Comparison of ENCODE assay signal across 8 mouse cellular contexts in genomic region chr3:89419571-89419970, GRCm38 (mm10). TPM values are rescaled to one million over a fixed set of nuclear protein-coding genes. Genes with fewer than 3 reads are reported as not detected.
DNase-seq lines count a peak whose midpoint lies in the region; ATAC-seq and TF ChIP-seq lines count a peak whose summit lies in the region.

No protein-coding gene starts in this region.

- H3K9ac ChIP-seq in forebrain, embryonic 11.5 days (ENCODE audit: low read length): peak overlapping the region; percentile 67
- H3K9ac ChIP-seq in hindbrain, embryonic 11.5 days (ENCODE audit: low read depth, low read length): peak overlapping the region; percentile 61
- peak overlapping the region; percentile 51 for H3K9ac ChIP-seq in limb, embryonic 14.5 days (ENCODE audit: low read depth, low read length, severe bottlenecking)
- H3K9ac ChIP-seq in midbrain, embryonic 16.5 days (ENCODE audit: low read depth, low read length): peak overlapping the region; percentile 8

- H3K36me3 ChIP-seq in spleen, adult 2 months (ENCODE audit: control insufficient read depth, insufficient read depth, low read length): peaks cover 11% of the 10 kb centered on the region
- peaks cover 12% of the 10 kb centered on the region for H3K36me3 ChIP-seq in forebrain, embryonic 11.5 days (ENCODE audit: control insufficient read depth, insufficient read depth, low read length)
- H3K36me3 ChIP-seq in hindbrain, embryonic 11.5 days (ENCODE audit: control insufficient read depth, insufficient read depth, low read length): 0 out of 2 replicates have a peak, but pooled peaks cover 3% of the 10 kb centered on the region
- H3K36me3 ChIP-seq in limb, embryonic 14.5 days (ENCODE audit: control insufficient read depth, insufficient read depth, low read length): peaks cover 37% of the 10 kb centered on the region
- peaks cover 4% of the 10 kb centered on the region; the same call in 1 of the 2 replicates for H3K36me3 ChIP-seq in midbrain, embryonic 16.5 days (ENCODE audit: control insufficient read depth, insufficient read depth, low read length)

- H3K4me2 ChIP-seq in forebrain, embryonic 11.5 days (ENCODE audit: low read depth, low read length, severe bottlenecking): peak overlapping the region; percentile 92
- H3K4me2 ChIP-seq in hindbrain, embryonic 11.5 days (replicated peaks; ENCODE audit: low read depth, low read length): peak overlapping the region; percentile 87
- peak overlapping the region; percentile 66 for H3K4me2 ChIP-seq in limb, embryonic 14.5 days (replicated peaks; ENCODE audit: low read depth, low read length, severe bottlenecking)
- peak overlapping the region; percentile 93 for H3K4me2 ChIP-seq in midbrain, embryonic 16.5 days (ENCODE audit: low read length)

- H3K4me1 ChIP-seq in spleen, adult 2 months (ENCODE audit: control insufficient read depth, insufficient read depth, insufficient read length): peaks cover 9% of the 10 kb centered on the region; the same call in 1 of the 2 replicates
- peaks cover 24% of the 10 kb centered on the region for H3K4me1 ChIP-seq in forebrain, embryonic 11.5 days (replicated peaks; ENCODE audit: control insufficient read depth, insufficient read depth, low read length)
- peaks cover 9% of the 10 kb centered on the region; the same call in 1 of the 2 replicates for H3K4me1 ChIP-seq in hindbrain, embryonic 11.5 days (replicated peaks; ENCODE audit: control insufficient read depth, insufficient read depth, low read length)
- peaks cover 31% of the 10 kb centered on the region for H3K4me1 ChIP-seq in limb, embryonic 14.5 days (ENCODE audit: control insufficient read depth, insufficient read depth, low read length)
- H3K4me1 ChIP-seq in midbrain, embryonic 16.5 days (ENCODE audit: control insufficient read depth, insufficient read depth, low read length): peaks cover 19% of the 10 kb centered on the region

- no peak for ATAC-seq in forebrain, embryonic 11.5 days (replicated peaks; ENCODE audit: low FRiP score)
- ATAC-seq in hindbrain, embryonic 11.5 days (ENCODE audit: low FRiP score): no peak
- ATAC-seq in limb, embryonic 14.5 days (ENCODE audit: low FRiP score, low read depth): no peak
- ATAC-seq in midbrain, embryonic 16.5 days: no peak

- H3K27me3 ChIP-seq in spleen, adult 2 months (ENCODE audit: control insufficient read depth, insufficient read depth, low read length): no peaks in the 10 kb centered on the region
- no peaks in the 10 kb centered on the region for H3K27me3 ChIP-seq in forebrain, embryonic 11.5 days (ENCODE audit: control insufficient read depth, insufficient read depth, low read length)
- no peaks in the 10 kb centered on the region for H3K27me3 ChIP-seq in hindbrain, embryonic 11.5 days (ENCODE audit: control insufficient read depth, insufficient read depth, low read length)
- H3K27me3 ChIP-seq in limb, embryonic 14.5 days (ENCODE audit: control insufficient read depth, insufficient read depth, low read length): no peaks in the 10 kb centered on the region
- H3K27me3 ChIP-seq in midbrain, embryonic 16.5 days (ENCODE audit: control insufficient read depth, insufficient read depth, low read depth, low read length): no peaks in the 10 kb centered on the region

- H3K4me3 ChIP-seq in spleen, adult 2 months (ENCODE audit: extremely low read depth, insufficient read depth, insufficient read length): peak overlapping the region; percentile 74; the same call in 1 of the 2 replicates
- peak overlapping the region; percentile 57 for H3K4me3 ChIP-seq in forebrain, embryonic 11.5 days (ENCODE audit: low read depth, low read length)
- H3K4me3 ChIP-seq in hindbrain, embryonic 11.5 days (ENCODE audit: low read depth, low read length): peak overlapping the region; percentile 61
- H3K4me3 ChIP-seq in limb, embryonic 14.5 days (replicated peaks; ENCODE audit: low read length): peak overlapping the region; percentile 61
- peak overlapping the region; percentile 63 for H3K4me3 ChIP-seq in midbrain, embryonic 16.5 days (ENCODE audit: low read depth, low read length)

- peak overlapping the region; percentile 75 for H3K27ac ChIP-seq in spleen, adult 2 months (ENCODE audit: insufficient read depth, low read length)
- H3K27ac ChIP-seq in forebrain, embryonic 11.5 days (ENCODE audit: low read depth, low read length): peak overlapping the region; percentile 85
- peak overlapping the region; percentile 85 for H3K27ac ChIP-seq in hindbrain, embryonic 11.5 days (ENCODE audit: low read depth, low read length)
- peak overlapping the region; percentile 90 for H3K27ac ChIP-seq in limb, embryonic 14.5 days (replicated peaks; ENCODE audit: low read depth, low read length)
- peak overlapping the region; percentile 74 for H3K27ac ChIP-seq in midbrain, embryonic 16.5 days (ENCODE audit: low read length)

- TF ChIP-seq POLR2A in spleen, adult 2 months (IDR thresholded peaks at IDR 0.05; ENCODE audit: low read depth, low read length): no peak
- no peak for TF ChIP-seq POLR2A in limb, embryonic 14.5 days (IDR thresholded peaks at IDR 0.05; ENCODE audit: borderline replicate concordance, extremely low read depth, insufficient read depth, insufficient read length)

- no peaks in the 10 kb centered on the region for H3K9me3 ChIP-seq in forebrain, embryonic 11.5 days (ENCODE audit: control insufficient read depth, low read length)
- H3K9me3 ChIP-seq in hindbrain, embryonic 11.5 days (ENCODE audit: control insufficient read depth, low read length): no peaks in the 10 kb centered on the region
- no peaks in the 10 kb centered on the region for H3K9me3 ChIP-seq in limb, embryonic 14.5 days (ENCODE audit: control insufficient read depth, low read length)
- no peaks in the 10 kb centered on the region for H3K9me3 ChIP-seq in midbrain, embryonic 16.5 days (replicated peaks; ENCODE audit: control insufficient read depth, low read length, poor library complexity, severe bottlenecking)

- no peak for DNase-seq in spleen, adult 2 months (ENCODE audit: low read depth in 1 of 2, low spot score in 2 of 2)
- DNase-seq in spleen, postnatal 4 days (ENCODE audit: low spot score in 2 of 2): no peak
- DNase-seq in forebrain, embryonic 11.5 days (ENCODE audit: low spot score): no peak
- peak; percentile 31 for DNase-seq in hindbrain, embryonic 11.5 days (ENCODE audit: low spot score)
- DNase-seq in limb, embryonic 14.5 days (ENCODE audit: low spot score): peak; percentile 81
- DNase-seq in right cerebral cortex, postnatal 10 days (ENCODE audit: low spot score in 2 of 2): no peak
- DNase-seq in frontal cortex, postnatal 14 days (ENCODE audit: low spot score in 2 of 2): no peak

- 32% methylated on average over 9 of the region's 9 CpGs for WGBS in spleen, adult 2 months
- WGBS in forebrain, embryonic 11.5 days: 5% methylated on average over 9 of the region's 9 CpGs
- 3% methylated on average over 9 of the region's 9 CpGs for WGBS in hindbrain, embryonic 11.5 days
- under 1% methylated on average over 9 of the region's 9 CpGs for WGBS in limb, embryonic 14.5 days
- WGBS in midbrain, embryonic 16.5 days: 5% methylated on average over 9 of the region's 9 CpGs

- no peak for TF ChIP-seq CTCF in spleen, adult 2 months (IDR thresholded peaks at IDR 0.05; ENCODE audit: extremely low read depth, insufficient read depth, insufficient read length, insufficient replicate concordance)

RNA-seq across cellular contexts. Expression of gene Shc1, which starts 1.3 kb away (rescaled TPM):
- polyA plus RNA-seq in spleen, adult 2 months (2012; rRNA removed): 49.0 and 54.8 TPM in 2 replicates
- 30.9 and 31.6 TPM in 2 replicates for polyA plus RNA-seq in forebrain, embryonic 11.5 days (2014; fragmentation: Nextera tagmentation; extraction: Ambion mirVana)
- polyA plus RNA-seq in hindbrain, embryonic 11.5 days (2014; fragmentation: Nextera tagmentation; extraction: Ambion mirVana): 32.2 and 37.0 TPM in 2 replicates
- 134 and 166 TPM in 2 replicates for polyA plus RNA-seq in limb, embryonic 14.5 days (2012; rRNA removed)
- polyA plus RNA-seq in limb, embryonic 14.5 days (2014; fragmentation: Nextera tagmentation; extraction: Ambion mirVana): 72.5 and 80.0 TPM in 2 replicates
- polyA plus RNA-seq in midbrain, embryonic 16.5 days (2015; fragmentation: Nextera tagmentation; extraction: Ambion mirVana): 13.2 and 14.9 TPM in 2 replicates

RNA-seq across cellular contexts. Expression of gene Cks1b, which starts 1.4 kb away (rescaled TPM):
- 20.6 and 21.3 TPM in 2 replicates for polyA plus RNA-seq in spleen, adult 2 months (2012; rRNA removed)
- 491 and 495 TPM in 2 replicates for polyA plus RNA-seq in forebrain, embryonic 11.5 days (2014; fragmentation: Nextera tagmentation; extraction: Ambion mirVana)
- 411 and 414 TPM in 2 replicates for polyA plus RNA-seq in hindbrain, embryonic 11.5 days (2014; fragmentation: Nextera tagmentation; extraction: Ambion mirVana)
- polyA plus RNA-seq in limb, embryonic 14.5 days (2012; rRNA removed): 247 and 268 TPM in 2 replicates
- 473 and 476 TPM in 2 replicates for polyA plus RNA-seq in limb, embryonic 14.5 days (2014; fragmentation: Nextera tagmentation; extraction: Ambion mirVana)
- polyA plus RNA-seq in midbrain, embryonic 16.5 days (2015; fragmentation: Nextera tagmentation; extraction: Ambion mirVana): 77.1 and 86.2 TPM in 2 replicates

RNA-seq across cellular contexts. Expression of gene Flad1, which starts 7.9 kb away (rescaled TPM):
- polyA plus RNA-seq in spleen, adult 2 months (2012; rRNA removed): 39.1 and 43.9 TPM in 2 replicates
- polyA plus RNA-seq in forebrain, embryonic 11.5 days (2014; fragmentation: Nextera tagmentation; extraction: Ambion mirVana): 28.5 and 31.9 TPM in 2 replicates
- 26.2 and 26.5 TPM in 2 replicates for polyA plus RNA-seq in hindbrain, embryonic 11.5 days (2014; fragmentation: Nextera tagmentation; extraction: Ambion mirVana)
- 32.8 and 36.0 TPM in 2 replicates for polyA plus RNA-seq in limb, embryonic 14.5 days (2012; rRNA removed)
- polyA plus RNA-seq in limb, embryonic 14.5 days (2014; fragmentation: Nextera tagmentation; extraction: Ambion mirVana): 26.8 and 27.1 TPM in 2 replicates
- 35.4 and 39.1 TPM in 2 replicates for polyA plus RNA-seq in midbrain, embryonic 16.5 days (2015; fragmentation: Nextera tagmentation; extraction: Ambion mirVana)

RNA-seq across cellular contexts. Expression of gene Pygo2, which starts 10.4 kb away (rescaled TPM):
- polyA plus RNA-seq in spleen, adult 2 months (2012; rRNA removed): 58.2 and 111 TPM in 2 replicates
- 53.9 and 60.6 TPM in 2 replicates for polyA plus RNA-seq in forebrain, embryonic 11.5 days (2014; fragmentation: Nextera tagmentation; extraction: Ambion mirVana)
- 45.0 and 54.5 TPM in 2 replicates for polyA plus RNA-seq in hindbrain, embryonic 11.5 days (2014; fragmentation: Nextera tagmentation; extraction: Ambion mirVana)
- polyA plus RNA-seq in limb, embryonic 14.5 days (2012; rRNA removed): 83.4 and 121 TPM in 2 replicates
- polyA plus RNA-seq in limb, embryonic 14.5 days (2014; fragmentation: Nextera tagmentation; extraction: Ambion mirVana): 58.3 and 65.3 TPM in 2 replicates
- polyA plus RNA-seq in midbrain, embryonic 16.5 days (2015; fragmentation: Nextera tagmentation; extraction: Ambion mirVana): 47.6 and 48.7 TPM in 2 replicates

RNA-seq across cellular contexts. Expression of gene Pbxip1, which starts 16.9 kb away (rescaled TPM):
- 47.0 and 54.2 TPM in 2 replicates for polyA plus RNA-seq in spleen, adult 2 months (2012; rRNA removed)
- 9.1 and 10.0 TPM in 2 replicates for polyA plus RNA-seq in forebrain, embryonic 11.5 days (2014; fragmentation: Nextera tagmentation; extraction: Ambion mirVana)
- polyA plus RNA-seq in hindbrain, embryonic 11.5 days (2014; fragmentation: Nextera tagmentation; extraction: Ambion mirVana): 8.6 and 10.7 TPM in 2 replicates
- 31.4 and 32.8 TPM in 2 replicates for polyA plus RNA-seq in limb, embryonic 14.5 days (2012; rRNA removed)
- polyA plus RNA-seq in limb, embryonic 14.5 days (2014; fragmentation: Nextera tagmentation; extraction: Ambion mirVana): 17.9 and 21.2 TPM in 2 replicates
- 14.4 and 18.5 TPM in 2 replicates for polyA plus RNA-seq in midbrain, embryonic 16.5 days (2015; fragmentation: Nextera tagmentation; extraction: Ambion mirVana)

Comparison
In these comparisons a context has a peak if more than half of its experiments do, and no peak if none do; other contexts are left out.
1. DNase-seq: peak in hindbrain, embryonic 11.5 days (single experiment) and limb, embryonic 14.5 days (single experiment); none in spleen, adult 2 months (0 of 2), spleen, postnatal 4 days (0 of 2), forebrain, embryonic 11.5 days (single experiment), right cerebral cortex, postnatal 10 days (0 of 2) and frontal cortex, postnatal 14 days (0 of 2).
2. H3K9ac ChIP-seq: peak in every context shown above with its lines; median percentile 67 in forebrain, embryonic 11.5 days; 61 in hindbrain, embryonic 11.5 days; 51 in limb, embryonic 14.5 days; 8 in midbrain, embryonic 16.5 days.
3. Peak in every context shown above with its lines, with median percentiles within 50 percentile points of each other: H3K27ac ChIP-seq, H3K4me3 ChIP-seq and H3K4me2 ChIP-seq.